Mouse (Mus musculus) adipose tissue, adult 10 weeks (tissue): ENCODE measurements around the gene Bcl2l2. TPM values are rescaled to one million over a fixed set of nuclear protein-coding genes. Genes with fewer than 3 reads are reported as not detected.

ENCODE experiments used
- polyA plus RNA-seq: library from polyadenylated mRNA; stranded (reverse); fragments of 350-450 nt; fragmentation: Illumina TruSeq; extraction: RNeasy Lipid Tissue Mini Kit (QIAGEN cat#74804); gene quantifications from one replicate; pipeline ENCODE4 v1.2.3, GENCODE M21; 2014; ENCODE audit warnings: low read depth, low replicate concordance

Gene Bcl2l2
- polyA plus RNA-seq, result 68.7 TPM

GRCm38 (mm10) chr14:54883154-54884021 lies at the start of gene Bcl2l2, which contains the start of gene Gm20521:
Bcl2l2 (plus strand) TSS chr14:54883377.
Gm20521 (plus strand) TSS chr14:54883441.

GRCm38 (mm10) chr14:54870861-54871260 lies 12.3 kb upstream of the Bcl2l2 start, which contains the start of gene Homez:
Homez (minus strand) TSS chr14:54870961.

GRCm38 (mm10) chr14:54877048-54877715 lies 6.0 kb upstream of the Bcl2l2 start, which contains the start of gene Ppp1r3e:
Ppp1r3e (minus strand) TSS chr14:54877550.

GRCm38 (mm10) chr14:54892200-54892599 lies 9.0 kb downstream of the Bcl2l2 start, which contains the start of gene Pabpn1:
Pabpn1 (plus strand) TSS chr14:54892500.

GRCm38 (mm10) chr14:54912886-54913285 lies 29.7 kb downstream of the Bcl2l2 start, which contains the start of gene Slc22a17:
Slc22a17 (minus strand) TSS chr14:54913132.

GRCm38 (mm10) chr14:54925349-54926342 lies 42.5 kb downstream of the Bcl2l2 start, which contains the start of gene Efs:
Efs (minus strand) TSS chr14:54926126.

GRCm38 (mm10) chr14:54932645-54933150 lies 49.5 kb downstream of the Bcl2l2 start, which contains the start of gene Il25:
Il25 (plus strand) TSS chr14:54932695.

GRCm38 (mm10) chr14:54935904-54936830 lies 53.0 kb downstream of the Bcl2l2 start, which contains the start of gene Cmtm5:
Cmtm5 (plus strand) TSS chr14:54936261.

Other genes starting within 250 kb of the Bcl2l2 start
- not detected for gene Gm17606, start 242.4 kb upstream of the Bcl2l2 start, polyA plus RNA-seq
- 3.1 TPM for gene Cdh24, start 242.0 kb upstream of the Bcl2l2 start, polyA plus RNA-seq
- gene 1700123O20Rik, start 197.2 kb upstream of the Bcl2l2 start, polyA plus RNA-seq, result 32.2 TPM
- 139 TPM for gene Acin1, start 196.4 kb upstream of the Bcl2l2 start, polyA plus RNA-seq
- 0.12 TPM for gene Gm29776, start 184.5 kb upstream of the Bcl2l2 start, polyA plus RNA-seq
- 0.51 TPM for gene Cebpe, start 171.2 kb upstream of the Bcl2l2 start, polyA plus RNA-seq
- gene Slc7a8, start 101.4 kb upstream of the Bcl2l2 start, polyA plus RNA-seq, result 45.5 TPM
- 0.58 TPM for gene Rnf212b, start 69.2 kb upstream of the Bcl2l2 start, polyA plus RNA-seq
- 8.6 TPM for gene Homez, start 12.4 kb upstream of the Bcl2l2 start, polyA plus RNA-seq
- 28.9 TPM for gene Ppp1r3e, start 5.8 kb upstream of the Bcl2l2 start, polyA plus RNA-seq
- 1.2 TPM for gene Gm20521, start 64 bp downstream of the Bcl2l2 start, polyA plus RNA-seq
- gene Pabpn1, start 9.1 kb downstream of the Bcl2l2 start, polyA plus RNA-seq, result 308 TPM
- gene Slc22a17, start 29.8 kb downstream of the Bcl2l2 start, polyA plus RNA-seq, result 37.1 TPM
- gene Efs, start 42.7 kb downstream of the Bcl2l2 start, polyA plus RNA-seq, result 8.2 TPM
- gene Il25, start 49.3 kb downstream of the Bcl2l2 start, polyA plus RNA-seq, result not detected
- 0.63 TPM for gene Cmtm5, start 52.9 kb downstream of the Bcl2l2 start, polyA plus RNA-seq
- gene Myh6, start 83.5 kb downstream of the Bcl2l2 start, polyA plus RNA-seq, result not detected
- not detected for gene Gm17428, start 93.6 kb downstream of the Bcl2l2 start, polyA plus RNA-seq
- 0.22 TPM for gene Myh7, start 111.2 kb downstream of the Bcl2l2 start, polyA plus RNA-seq
- gene Ngdn, start 132.1 kb downstream of the Bcl2l2 start, polyA plus RNA-seq, result 32.8 TPM
- 2.4 TPM for gene Zfhx2, start 208.9 kb downstream of the Bcl2l2 start, polyA plus RNA-seq
- gene Thtpa, start 211.4 kb downstream of the Bcl2l2 start, polyA plus RNA-seq, result 19.8 TPM
- 12.7 TPM for gene Ap1g2, start 223.2 kb downstream of the Bcl2l2 start, polyA plus RNA-seq
- gene Jph4, start 233.6 kb downstream of the Bcl2l2 start, polyA plus RNA-seq, result 0.51 TPM